Mouse (Mus musculus) granulocyte monocyte progenitor cell, adult 5-6 weeks (primary cell): Measurements from ENCODE around the gene Reep6. TPM values are rescaled to one million over a fixed set of nuclear protein-coding genes. Genes with fewer than 3 reads are reported as not detected.

Experiments used
- ATAC-seq: replicated peaks from 2 replicates; pipeline ENCODE4 v1.8.0; 2016; ENCODE audit warnings: mild to moderate bottlenecking, moderate TSS enrichment, inconsistent platforms; ENCODE audit not compliant: poor library complexity, severe bottlenecking
- total RNA-seq, 2 experiments: library from RNA; stranded (forward) in 1 of 2; stranded (reverse) in 1 of 2; fragments of 200-712, 200-1000 nt in 1 of 2; fragments of >200 nt in 1 of 2; fragmentation: Nextera tagmentation in 1 of 2; gene quantifications; 2 replicates each; pipeline ENCODE4 v1.2.3; 2014 to 2017

Gene Reep6
- total RNA-seq, 2 experiments from 2014 or later, result 0.11 to 2.7 TPM

DNA sequence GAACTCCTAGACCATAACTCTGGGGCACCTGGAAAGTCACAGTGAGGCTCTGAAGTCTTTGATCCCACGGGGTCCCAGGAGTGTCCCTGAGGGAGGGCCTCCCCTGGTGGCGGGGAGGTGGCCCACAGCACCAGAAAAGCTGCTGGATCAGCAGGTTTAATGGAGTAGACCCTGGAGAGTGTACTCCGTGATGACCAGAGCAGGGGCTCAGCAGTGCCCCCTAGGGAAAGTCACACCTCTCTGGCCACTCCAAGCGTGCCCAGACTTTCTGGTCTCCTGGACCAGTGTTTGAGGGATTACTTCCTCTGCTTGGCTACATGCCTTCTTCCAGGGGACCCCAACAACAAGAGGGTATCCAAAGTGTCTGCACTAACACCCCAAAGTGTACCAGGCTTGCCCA, 53.7 kb downstream of the Reep6 start:
- ATAC-seq, result no peak

DNA sequence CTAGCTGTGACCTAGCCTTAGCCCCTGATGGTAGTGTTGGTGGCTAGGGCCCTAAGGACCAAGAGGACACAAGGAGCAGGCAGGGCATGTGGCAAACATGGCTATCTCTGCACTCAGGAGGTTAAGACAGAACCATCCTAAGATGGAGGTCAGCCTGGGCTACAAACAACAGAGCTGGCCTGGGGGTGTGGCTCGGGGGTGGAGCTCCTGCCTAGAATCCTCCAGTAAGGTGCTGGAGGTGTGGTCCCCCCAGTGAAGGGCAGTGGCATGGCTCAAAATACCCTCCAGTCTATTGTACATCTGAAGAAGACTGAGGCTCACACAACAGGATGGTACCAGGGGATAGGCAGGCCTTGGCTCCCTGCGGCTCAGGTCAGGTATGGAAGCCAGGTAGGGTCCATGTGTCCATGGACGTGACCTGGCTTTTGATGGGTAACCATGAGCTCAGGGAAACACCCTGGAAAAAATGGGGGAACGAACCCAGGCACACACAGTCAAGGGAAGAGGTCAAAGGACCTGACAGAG, 54.4 kb downstream of the Reep6 start:
- no peak for ATAC-seq

DNA sequence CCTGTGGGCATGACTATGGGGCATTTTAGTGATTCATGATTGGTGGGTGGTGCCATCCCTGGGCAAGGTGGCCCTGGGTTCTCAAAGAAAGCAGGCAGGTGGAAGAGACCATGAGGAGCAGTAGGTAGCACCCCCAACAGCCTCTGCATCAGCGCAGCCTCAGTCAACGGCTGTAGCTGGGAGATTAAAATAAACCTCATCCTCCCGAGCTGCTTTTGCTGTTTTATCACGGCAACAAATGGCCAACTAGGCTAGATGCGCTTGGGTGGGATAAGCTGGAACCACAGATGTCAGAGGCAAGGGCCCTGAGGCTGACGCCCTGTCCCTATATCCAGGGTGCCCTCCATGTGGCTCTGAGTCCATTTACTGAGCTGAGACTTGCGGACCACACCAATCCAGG, 55.0 kb downstream of the Reep6 start:
- no peak for ATAC-seq

DNA sequence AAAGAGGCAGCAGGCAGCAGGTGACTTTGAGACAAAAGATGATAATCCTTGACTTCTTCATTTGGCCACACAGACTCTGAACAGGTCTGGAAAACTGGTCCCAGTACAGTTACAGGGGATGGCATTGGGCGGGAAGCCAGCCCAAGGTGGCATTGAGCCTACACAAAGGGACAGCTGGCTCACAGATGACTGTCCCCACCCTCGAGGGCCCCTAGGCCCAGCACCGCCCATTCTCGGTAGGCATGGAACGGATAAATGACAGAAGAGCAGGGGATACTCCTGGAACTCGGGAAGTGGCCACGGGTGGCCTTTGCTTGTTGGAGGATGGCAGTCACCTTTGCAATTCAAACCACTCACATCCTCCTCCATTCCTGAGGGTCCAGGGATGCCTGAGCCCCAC, 55.6 kb downstream of the Reep6 start:
- no peak for ATAC-seq

Other genes with a start within 250 kb of the Reep6 start
- gene Sbno2, start 224.4 kb upstream of the Reep6 start, total RNA-seq (2014; fragmentation: Nextera tagmentation), result 42.4 and 43.6 TPM in 2 replicates
- gene Sbno2, start 224.4 kb upstream of the Reep6 start, total RNA-seq (2017), result 18.0 and 24.5 TPM in 2 replicates
- gene Stk11, start 214.2 kb upstream of the Reep6 start, total RNA-seq (2014; fragmentation: Nextera tagmentation), result 94.5 and 150 TPM in 2 replicates
- 121 and 132 TPM in 2 replicates for gene Stk11, start 214.2 kb upstream of the Reep6 start, total RNA-seq (2017)
- gene Atp5d, start 191.3 kb upstream of the Reep6 start, total RNA-seq (2014; fragmentation: Nextera tagmentation), result 193 and 253 TPM in 2 replicates
- 47.4 and 49.6 TPM in 2 replicates for gene Atp5d, start 191.3 kb upstream of the Reep6 start, total RNA-seq (2017)
- gene Cbarp, start 189.1 kb upstream of the Reep6 start, total RNA-seq (2014; fragmentation: Nextera tagmentation), result 0.73 and 5.3 TPM in 2 replicates
- gene Cbarp, start 189.1 kb upstream of the Reep6 start, total RNA-seq (2017), result 0.36 TPM in 1 of 2 replicates, not detected in the other
- gene Midn, start 181.7 kb upstream of the Reep6 start, total RNA-seq (2014; fragmentation: Nextera tagmentation), result 26.7 and 36.8 TPM in 2 replicates
- 10.0 and 17.4 TPM in 2 replicates for gene Midn, start 181.7 kb upstream of the Reep6 start, total RNA-seq (2017)
- 25.3 and 70.7 TPM in 2 replicates for gene Cirbp, start 164.0 kb upstream of the Reep6 start, total RNA-seq (2014; fragmentation: Nextera tagmentation)
- 36.8 and 40.7 TPM in 2 replicates for gene Cirbp, start 164.0 kb upstream of the Reep6 start, total RNA-seq (2017)
- gene 1600002K03Rik, start 157.0 kb upstream of the Reep6 start, total RNA-seq (2014; fragmentation: Nextera tagmentation), result 17.2 and 43.4 TPM in 2 replicates
- 11.2 and 11.5 TPM in 2 replicates for gene 1600002K03Rik, start 157.0 kb upstream of the Reep6 start, total RNA-seq (2017)
- gene Efna2, start 150.5 kb upstream of the Reep6 start, total RNA-seq (2014; fragmentation: Nextera tagmentation), result not detected in 2 replicates
- gene Efna2, start 150.5 kb upstream of the Reep6 start, total RNA-seq (2017), result 0.05 TPM in 1 of 2 replicates, not detected in the other
- 52.6 and 53.1 TPM in 2 replicates for gene Mum1, start 103.5 kb upstream of the Reep6 start, total RNA-seq (2014; fragmentation: Nextera tagmentation)
- 30.6 and 31.0 TPM in 2 replicates for gene Mum1, start 103.5 kb upstream of the Reep6 start, total RNA-seq (2017)
- 109 and 191 TPM in 2 replicates for gene Ndufs7, start 80.8 kb upstream of the Reep6 start, total RNA-seq (2014; fragmentation: Nextera tagmentation)
- gene Ndufs7, start 80.8 kb upstream of the Reep6 start, total RNA-seq (2017), result 97.9 and 124 TPM in 2 replicates
- 4.8 and 6.9 TPM in 2 replicates for gene Gamt, start 68.9 kb upstream of the Reep6 start, total RNA-seq (2014; fragmentation: Nextera tagmentation)
- 3.1 and 5.7 TPM in 2 replicates for gene Gamt, start 68.9 kb upstream of the Reep6 start, total RNA-seq (2017)
- gene Dazap1, start 68.5 kb upstream of the Reep6 start, total RNA-seq (2014; fragmentation: Nextera tagmentation), result 128 and 145 TPM in 2 replicates
- 154 and 157 TPM in 2 replicates for gene Dazap1, start 68.5 kb upstream of the Reep6 start, total RNA-seq (2017)
- gene Rps15, start 37.5 kb upstream of the Reep6 start, total RNA-seq (2014; fragmentation: Nextera tagmentation), result 3,725 and 3,829 TPM in 2 replicates
- 2,646 and 2,810 TPM in 2 replicates for gene Rps15, start 37.5 kb upstream of the Reep6 start, total RNA-seq (2017)
- gene Apc2, start 34.0 kb upstream of the Reep6 start, total RNA-seq (2014; fragmentation: Nextera tagmentation), result not detected in 2 replicates
- not detected in 2 replicates for gene Apc2, start 34.0 kb upstream of the Reep6 start, total RNA-seq (2017)
- gene 2310011J03Rik, start 9.4 kb upstream of the Reep6 start, total RNA-seq (2014; fragmentation: Nextera tagmentation), result 35.2 and 45.0 TPM in 2 replicates
- 16.4 and 17.4 TPM in 2 replicates for gene 2310011J03Rik, start 9.4 kb upstream of the Reep6 start, total RNA-seq (2017)
- 6.7 and 7.2 TPM in 2 replicates for gene Pcsk4, start 455 bp upstream of the Reep6 start, total RNA-seq (2014; fragmentation: Nextera tagmentation)
- gene Pcsk4, start 455 bp upstream of the Reep6 start, total RNA-seq (2017), result 0.98 and 1.6 TPM in 2 replicates
- gene Adamtsl5, start 18.5 kb downstream of the Reep6 start, total RNA-seq (2014; fragmentation: Nextera tagmentation), result not detected in 2 replicates
- not detected in 2 replicates for gene Adamtsl5, start 18.5 kb downstream of the Reep6 start, total RNA-seq (2017)
- not detected in 2 replicates for gene Plk5, start 26.5 kb downstream of the Reep6 start, total RNA-seq (2014; fragmentation: Nextera tagmentation)
- gene Plk5, start 26.5 kb downstream of the Reep6 start, total RNA-seq (2017), result not detected in 2 replicates
- gene Mex3d, start 57.7 kb downstream of the Reep6 start, total RNA-seq (2014; fragmentation: Nextera tagmentation), result 0.67 and 3.6 TPM in 2 replicates
- 2.1 and 2.2 TPM in 2 replicates for gene Mex3d, start 57.7 kb downstream of the Reep6 start, total RNA-seq (2017)
- gene Mbd3, start 69.6 kb downstream of the Reep6 start, total RNA-seq (2014; fragmentation: Nextera tagmentation), result 85.0 and 105 TPM in 2 replicates
- 94.1 and 106 TPM in 2 replicates for gene Mbd3, start 69.6 kb downstream of the Reep6 start, total RNA-seq (2017)
- 382 and 438 TPM in 2 replicates for gene Uqcr11, start 76.9 kb downstream of the Reep6 start, total RNA-seq (2014; fragmentation: Nextera tagmentation)
- 172 and 277 TPM in 2 replicates for gene Uqcr11, start 76.9 kb downstream of the Reep6 start, total RNA-seq (2017)
- gene Tcf3, start 103.7 kb downstream of the Reep6 start, total RNA-seq (2014; fragmentation: Nextera tagmentation), result 33.8 and 55.2 TPM in 2 replicates
- 30.7 and 48.4 TPM in 2 replicates for gene Tcf3, start 103.7 kb downstream of the Reep6 start, total RNA-seq (2017)
- not detected in 2 replicates for gene Onecut3, start 164.9 kb downstream of the Reep6 start, total RNA-seq (2014; fragmentation: Nextera tagmentation)
- gene Onecut3, start 164.9 kb downstream of the Reep6 start, total RNA-seq (2017), result not detected in 2 replicates
- gene Atp8b3, start 209.2 kb downstream of the Reep6 start, total RNA-seq (2014; fragmentation: Nextera tagmentation), result 0.64 TPM in 1 of 2 replicates, not detected in the other
- not detected in 2 replicates for gene Atp8b3, start 209.2 kb downstream of the Reep6 start, total RNA-seq (2017)
- gene Rexo1, start 231.6 kb downstream of the Reep6 start, total RNA-seq (2014; fragmentation: Nextera tagmentation), result 43.7 and 48.2 TPM in 2 replicates
- 17.5 and 28.8 TPM in 2 replicates for gene Rexo1, start 231.6 kb downstream of the Reep6 start, total RNA-seq (2017)
- 9.3 and 10.1 TPM in 2 replicates for gene Klf16, start 247.4 kb downstream of the Reep6 start, total RNA-seq (2014; fragmentation: Nextera tagmentation)
- gene Klf16, start 247.4 kb downstream of the Reep6 start, total RNA-seq (2017), result 2.8 and 6.8 TPM in 2 replicates